Mouse (Mus musculus) left cerebral cortex, adult 2 months (tissue): Measurements from ENCODE around the gene Agtrap. TPM values are rescaled to one million over a fixed set of nuclear protein-coding genes. Genes with fewer than 3 reads are reported as not detected.

Source experiments
- DNase-seq, 2 experiments: peaks; one replicate each; pipeline ENCODE4 v3.0.0; 2021 to 2022; ENCODE audit warnings: low spot score in 2 of 2, mixed read lengths in 1 of 2; ENCODE audit errors: extremely low spot score in 1 of 2
- H3K27ac ChIP-seq: fragments of 200-600 bp; 2 replicates; pipeline ENCODE4 v1.8.1; 2022
- H3K4me3 ChIP-seq: fragments of 200-600 bp; 2 replicates; pipeline ENCODE4 v1.8.1; 2022
- CTCF ChIP-seq: fragments of 200-600 bp; IDR thresholded peaks from 2 replicates; pipeline ENCODE4 v1.8.1; 2022; ENCODE audit warnings: antibody characterized with exemption, mild to moderate bottlenecking, moderate library complexity
- intact Hi-C: fragments of 180-260 bp; cut with DNase I; formaldehyde crosslinking; loops from one replicate; pipeline ENCODE4 v1.15.1; 2025
- total RNA-seq, 2 experiments: library from RNA; stranded (reverse); gene quantifications; 2 replicates each; pipeline ENCODE4 v1.2.3; 2021

The Agtrap gene
- total RNA-seq, 2 experiments from 2014 or later, result 6.6 to 10.2 TPM

- intact Hi-C loops, result no loop called here
- TF ChIP-seq CTCF, result no peak
These were observed 20.5 kb downstream of the Agtrap start for GRCm38 (mm10) chr4:148067346-148067745.

GRCm38 (mm10) chr4:148066401-148066744, 21.5 kb downstream of the Agtrap start:
- DNase-seq, result no peak
- TF ChIP-seq CTCF, result no peak
- Histone ChIP-seq H3K4me3 (no peak overlapping the region), H3K27ac (no peak overlapping the region)
- intact Hi-C loops, result no loop called here

More at GRCm38 (mm10) chr4:148067346-148067745, 20.5 kb downstream of the Agtrap start:
- no peak for DNase-seq
- Histone ChIP-seq H3K27ac (no peak overlapping the region), H3K4me3 (no peak overlapping the region)

GRCm38 (mm10) chr4:148065702-148066400, 22.0 kb downstream of the Agtrap start:
- peak; percentile 30 for TF ChIP-seq CTCF
- no peak for DNase-seq
- intact Hi-C loops, result no loop called here
- Histone ChIP-seq H3K4me3 (no peak overlapping the region), H3K27ac (no peak overlapping the region)

GRCm38 (mm10) chr4:148061086-148061480, 26.7 kb downstream of the Agtrap start:
- TF ChIP-seq CTCF, result no peak
- Histone ChIP-seq H3K27ac (no peak overlapping the region), H3K4me3 (no peak overlapping the region)
- intact Hi-C loops, result no loop called here
- DNase-seq, result no peak

GRCm38 (mm10) chr4:148060120-148061085, 27.4 kb downstream of the Agtrap start:
- no peak overlapping the region for H3K27ac ChIP-seq
- no peak for DNase-seq
- no peak overlapping the region for H3K4me3 ChIP-seq
- intact Hi-C loops, result no loop called here
- peak; percentile 57 for TF ChIP-seq CTCF

GRCm38 (mm10) chr4:148058993-148059392, 28.8 kb downstream of the Agtrap start:
- H3K4me3 ChIP-seq, result no peak overlapping the region
- intact Hi-C loops, result no loop called here
- no peak overlapping the region; the same call in 1 of the 2 replicates for H3K27ac ChIP-seq
- TF ChIP-seq CTCF, result no peak; the same call in 1 of the 2 replicates
- no peak for DNase-seq

GRCm38 (mm10) chr4:148058218-148058819, 29.5 kb downstream of the Agtrap start:
- Histone ChIP-seq H3K27ac (peak overlapping the region; percentile 63), H3K4me3 (no peak overlapping the region)
- no peak for TF ChIP-seq CTCF
- intact Hi-C loops, result no loop called here
- DNase-seq, result no peak

- 0 out of 2 replicates have a peak overlapping the region, but pooled peaks have one; percentile 6 for H3K27ac ChIP-seq
- no peak for DNase-seq
- intact Hi-C loops, result no loop called here
- peak; percentile 30 for TF ChIP-seq CTCF
- H3K4me3 ChIP-seq, result no peak overlapping the region
These were observed 30.1 kb downstream of the Agtrap start for GRCm38 (mm10) chr4:148057661-148058209.

- intact Hi-C loops, result no loop called here
- no peak for DNase-seq
- no peak for TF ChIP-seq CTCF
- Histone ChIP-seq H3K4me3 (no peak overlapping the region), H3K27ac (no peak overlapping the region)
These were observed 31.0 kb downstream of the Agtrap start for GRCm38 (mm10) chr4:148056801-148057200.

GRCm38 (mm10) chr4:148056246-148056645, 31.6 kb downstream of the Agtrap start:
- no peak for TF ChIP-seq CTCF
- H3K27ac ChIP-seq, result no peak overlapping the region
- no peak overlapping the region for H3K4me3 ChIP-seq
- intact Hi-C loops, result no loop called here
- DNase-seq, result no peak

GRCm38 (mm10) chr4:148054961-148055695, 32.7 kb downstream of the Agtrap start:
- intact Hi-C loops, result no loop called here
- no peak for TF ChIP-seq CTCF
- Histone ChIP-seq H3K27ac (0 out of 2 replicates have a peak overlapping the region, but pooled peaks have one; percentile 3), H3K4me3 (no peak overlapping the region)
- no peak for DNase-seq
